Mouse (Mus musculus) olfactory bulb, adult 2 months (tissue): ENCODE results near the gene Exph5.

Source experiments
- CTCF ChIP-seq: fragments of 200-500 bp; IDR thresholded peaks from 2 replicates; pipeline ENCODE4 v1.5.1; 2012; ENCODE audit warnings: low read depth, mild to moderate bottlenecking, low read length, moderate library complexity; ENCODE audit not compliant: insufficient read depth
- POLR2A ChIP-seq: fragments of 200-500 bp; IDR thresholded peaks from 2 replicates; pipeline ENCODE4 v1.6.1; 2012; ENCODE audit warnings: mild to moderate bottlenecking, low read depth, low read length, moderate library complexity; ENCODE audit not compliant: insufficient read depth

DNA sequence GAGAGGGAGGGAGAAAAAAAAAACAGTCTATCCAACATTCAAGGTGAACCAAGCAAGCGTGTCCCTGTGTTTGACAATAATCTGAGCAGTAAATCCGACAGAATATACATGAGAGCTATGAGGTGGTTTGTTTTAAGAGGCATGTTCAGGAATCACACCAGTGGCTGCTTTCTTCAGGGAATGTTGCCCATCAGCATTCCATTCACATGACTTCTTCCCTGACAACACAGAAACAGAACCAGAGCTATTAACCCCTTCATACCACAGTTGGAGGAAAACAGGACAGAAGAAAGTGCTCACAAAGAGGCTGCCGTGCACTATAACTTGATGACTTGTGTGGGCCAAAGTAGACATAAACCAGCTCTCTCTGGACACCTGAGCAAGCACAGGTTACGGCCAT lies 37.1 kb upstream of the Exph5 start:
- TF ChIP-seq CTCF (no peak), POLR2A (no peak)
